Mouse (Mus musculus): ENCODE results near the gene Mbtd1.
A peak's percentile ranks its signal among the peaks of the same experiment; 100 is the strongest.
"Not testable (repeated sequence)": the region's sequence is repeated elsewhere in the genome, so short reads cannot be mapped to it uniquely, and the experiment has no call there.

Mbtd1 gene

GRCm38 (mm10) chr11:93885572-93886410 is at the start of gene Mbtd1, which contains the start of gene Utp18:
Mbtd1 (plus strand) TSS chr11:93885852.
Utp18 (minus strand) TSS chr11:93885766.
- peak; percentile 97 for DNase-seq

GRCm38 (mm10) chr11:93847342-93847741 is 38.3 kb upstream of the Mbtd1 start:
- no peak for DNase-seq

GRCm38 (mm10) chr11:93852546-93852945 is 33.1 kb upstream of the Mbtd1 start:
- DNase-seq = no peak

- DNase-seq = peak; percentile 38
Observed at GRCm38 (mm10) chr11:93856284-93856955, 29.2 kb upstream of the Mbtd1 start.

GRCm38 (mm10) chr11:93860540-93861172 is 25.0 kb upstream of the Mbtd1 start:
- no peak for DNase-seq

- DNase-seq = no peak
Observed at GRCm38 (mm10) chr11:93861193-93861592, 24.5 kb upstream of the Mbtd1 start.

- DNase-seq = no peak
Observed at GRCm38 (mm10) chr11:93862045-93862623, 23.5 kb upstream of the Mbtd1 start.

GRCm38 (mm10) chr11:93862638-93863037 is 23.0 kb upstream of the Mbtd1 start:
- DNase-seq = no peak

- DNase-seq = no peak
Observed at GRCm38 (mm10) chr11:93884068-93884467, 1.6 kb upstream of the Mbtd1 start.

- peak; percentile 45 for DNase-seq
Observed at GRCm38 (mm10) chr11:93884901-93885571, 616 bp upstream of the Mbtd1 start.

GRCm38 (mm10) chr11:93886411-93887079 is 893 bp downstream of the Mbtd1 start:
- peak; percentile 24 for DNase-seq

- DNase-seq = no peak
Observed at GRCm38 (mm10) chr11:93887080-93887447, 1.4 kb downstream of the Mbtd1 start.

- DNase-seq = no peak
Observed at GRCm38 (mm10) chr11:93897732-93898131, 12.1 kb downstream of the Mbtd1 start.

GRCm38 (mm10) chr11:93906834-93907233 is 21.2 kb downstream of the Mbtd1 start:
- no peak for DNase-seq

- DNase-seq = no peak
Observed at GRCm38 (mm10) chr11:93907839-93908238, 22.2 kb downstream of the Mbtd1 start.

GRCm38 (mm10) chr11:93908829-93909228 is 23.2 kb downstream of the Mbtd1 start:
- DNase-seq = no peak

GRCm38 (mm10) chr11:93911603-93912002 is 26.0 kb downstream of the Mbtd1 start:
- DNase-seq = no peak

GRCm38 (mm10) chr11:93915019-93915418 is 29.4 kb downstream of the Mbtd1 start:
- DNase-seq = not testable (repeated sequence)

GRCm38 (mm10) chr11:93929106-93929505 is 43.5 kb downstream of the Mbtd1 start:
- no peak for DNase-seq

GRCm38 (mm10) chr11:93940906-93941305 is 55.3 kb downstream of the Mbtd1 start:
- no peak for DNase-seq

GRCm38 (mm10) chr11:93944986-93945385 is 59.3 kb downstream of the Mbtd1 start:
- peak; percentile 27 for DNase-seq
